Mouse (Mus musculus) MEL (cell line): ENCODE measurements around the gene Gm20388.

Experiments used
- CTCF ChIP-seq, 3 experiments: IDR thresholded peaks in 2 of 3; conservative IDR thresholded peaks in 1 of 3; 2 replicates each; pipeline ENCODE4 v1.5.1; 2011 to 2012; ENCODE audit warnings: low read length in 3 of 3, low read depth in 2 of 3, mild to moderate bottlenecking in 2 of 3, improper control_type of control experiment in 1 of 3, inconsistent platforms in 1 of 3, mixed read lengths in 1 of 3, moderate library complexity in 1 of 3; ENCODE audit not compliant: control insufficient read depth in 1 of 3, insufficient read depth in 1 of 3, poor library complexity in 1 of 3, severe bottlenecking in 1 of 3
- GATA1 ChIP-seq: IDR thresholded peaks from 2 replicates; pipeline ENCODE4 v1.6.1; 2011; ENCODE audit warnings: low read depth, low read length, improper control_type of control experiment
- POLR2A ChIP-seq, 2 experiments: IDR thresholded peaks; 2 replicates each; pipeline ENCODE4 v1.6.1; 2011 to 2012; ENCODE audit warnings: low read length in 2 of 2, mild to moderate bottlenecking in 2 of 2, control low read depth in 1 of 2, improper control_type of control experiment in 1 of 2, low read depth in 1 of 2, moderate library complexity in 1 of 2; ENCODE audit not compliant: control insufficient read depth in 1 of 2, insufficient read depth in 1 of 2, poor library complexity in 1 of 2
- POLR2AphosphoS5 ChIP-seq: IDR thresholded peaks from 2 replicates; pipeline ENCODE4 v1.6.1; 2012; ENCODE audit warnings: low read depth, borderline replicate concordance, mild to moderate bottlenecking, inconsistent platforms, low read length, moderate library complexity, mixed read lengths
- UBTF ChIP-seq: IDR thresholded peaks from 2 replicates; pipeline ENCODE4 v1.6.1; 2012; ENCODE audit warnings: low read depth, mild to moderate bottlenecking, inconsistent platforms, low read length, improper control_type of control experiment, moderate library complexity, borderline replicate concordance; ENCODE audit not compliant: insufficient read depth
- USF1 ChIP-seq: IDR thresholded peaks from 2 replicates; pipeline ENCODE4 v1.6.1; 2014; ENCODE audit warnings: low read depth, mild to moderate bottlenecking, inconsistent platforms, low read length, improper control_type of control experiment, moderate library complexity
- ZKSCAN1 ChIP-seq: IDR thresholded peaks from 2 replicates; pipeline ENCODE4 v1.6.1; 2012; ENCODE audit warnings: low read depth, mild to moderate bottlenecking, inconsistent platforms, low read length, improper control_type of control experiment, moderate library complexity
- ZNF384 ChIP-seq: IDR thresholded peaks from 2 replicates; pipeline ENCODE4 v1.6.1; 2012; ENCODE audit warnings: low read depth, mild to moderate bottlenecking, inconsistent platforms, low read length, improper control_type of control experiment

- TF ChIP-seq CTCF (IDR thresholded peaks at IDR 0.05 in 2 of 3, conservative IDR thresholded peaks at IDR 0.05 in 1 of 3; ENCODE audit: control insufficient read depth in 1 of 3, insufficient read depth in 1 of 3, low read depth in 2 of 3, low read length in 3 of 3, poor library complexity in 1 of 3, severe bottlenecking in 1 of 3) = no peak
- no peak for TF ChIP-seq ZKSCAN1
- no peak for TF ChIP-seq POLR2A (IDR thresholded peaks at IDR 0.05; ENCODE audit: control insufficient read depth in 1 of 2, insufficient read depth in 1 of 2, low read depth in 1 of 2, low read length in 2 of 2, poor library complexity in 1 of 2)
- TF ChIP-seq POLR2AphosphoS5 = no peak
- TF ChIP-seq ZNF384 = no peak
- no peak for TF ChIP-seq GATA1
- no peak for TF ChIP-seq USF1
- no peak for TF ChIP-seq UBTF
Observed at GRCm38 (mm10) chr8:121461192-121461591, 1550.6 kb downstream of the Gm20388 start.
